Mouse (Mus musculus) liver, embryonic 11.5 days (tissue): ENCODE measurements around the gene Zbtb38. TPM values are rescaled to one million over a fixed set of nuclear protein-coding genes. Genes with fewer than 3 reads are reported as not detected.
A peak's percentile ranks its signal among the peaks of the same experiment; 100 is the strongest.

Experiments
- ATAC-seq: fragments of 200-750 bp; cut with Nextera tagmentation; replicated peaks from 2 replicates; pipeline ENCODE4 v1.8.0; 2017; ENCODE audit warnings: moderate number of reproducible peaks, mild to moderate bottlenecking, moderate TSS enrichment, moderate library complexity; ENCODE audit not compliant: low FRiP score
- DNase-seq: peaks from one replicate; pipeline ENCODE4 v3.0.0-alpha.2; 2017; ENCODE audit warnings: low spot score
- H3K27ac ChIP-seq: fragments of 300-500 bp; sonication (generic); 2 replicates; pipeline ENCODE4 v1.5.1; 2014; ENCODE audit warnings: mild to moderate bottlenecking, low read depth, low read length, control low read depth
- H3K27me3 ChIP-seq: fragments of 300-500 bp; sonication (generic); replicated peaks from 2 replicates; pipeline ENCODE4 v1.6.1; 2014; ENCODE audit warnings: low read length, mixed read lengths; ENCODE audit not compliant: control insufficient read depth, insufficient read depth
- H3K36me3 ChIP-seq: fragments of 300-500 bp; sonication (generic); 2 replicates; pipeline ENCODE4 v1.6.1; 2014; ENCODE audit warnings: mild to moderate bottlenecking, low read length, moderate library complexity, mixed read lengths; ENCODE audit not compliant: control insufficient read depth, insufficient read depth
- H3K4me1 ChIP-seq: fragments of 300-500 bp; sonication (generic); replicated peaks from 2 replicates; pipeline ENCODE4 v1.6.1; 2014; ENCODE audit warnings: low read length, mixed read lengths; ENCODE audit not compliant: control insufficient read depth, insufficient read depth
- H3K4me2 ChIP-seq: fragments of 300-500 bp; sonication (generic); 2 replicates; pipeline ENCODE4 v1.6.1; 2014; ENCODE audit warnings: mild to moderate bottlenecking, control low read depth, moderate library complexity
- H3K4me3 ChIP-seq: fragments of 300-500 bp; sonication (generic); 2 replicates; pipeline ENCODE4 v1.5.1; 2014; ENCODE audit warnings: low read depth, low read length, control low read depth
- H3K9ac ChIP-seq: fragments of 300-500 bp; sonication (generic); 2 replicates; pipeline ENCODE4 v1.6.1; 2014; ENCODE audit warnings: low read depth, low read length, control low read depth
- H3K9me3 ChIP-seq: fragments of 300-500 bp; sonication (generic); 2 replicates; pipeline ENCODE4 v1.6.1; 2016; ENCODE audit warnings: low read length, inconsistent platforms, mixed read lengths; ENCODE audit not compliant: control insufficient read depth
- WGBS: fragments of 180-500 bp; shearing (Covaris S2); extraction: QIAGEN DNeasy Blood & Tissue Kit; methylation state at CpG from one replicate; pipeline ENCODE4 v1.1.7; 2014; 5-methylcytosine and 5-hydroxymethylcytosine counted together
- polyA plus RNA-seq: library from polyadenylated mRNA; unstranded; fragments of >200 nt; fragmentation: Nextera tagmentation; extraction: Ambion mirVana; gene quantifications from 2 replicates; pipeline ENCODE4 v1.2.1, GENCODE M21; 2014

Gene Zbtb38
- polyA plus RNA-seq, 1 experiment from 2014 or later = 10.1 TPM

DNA sequence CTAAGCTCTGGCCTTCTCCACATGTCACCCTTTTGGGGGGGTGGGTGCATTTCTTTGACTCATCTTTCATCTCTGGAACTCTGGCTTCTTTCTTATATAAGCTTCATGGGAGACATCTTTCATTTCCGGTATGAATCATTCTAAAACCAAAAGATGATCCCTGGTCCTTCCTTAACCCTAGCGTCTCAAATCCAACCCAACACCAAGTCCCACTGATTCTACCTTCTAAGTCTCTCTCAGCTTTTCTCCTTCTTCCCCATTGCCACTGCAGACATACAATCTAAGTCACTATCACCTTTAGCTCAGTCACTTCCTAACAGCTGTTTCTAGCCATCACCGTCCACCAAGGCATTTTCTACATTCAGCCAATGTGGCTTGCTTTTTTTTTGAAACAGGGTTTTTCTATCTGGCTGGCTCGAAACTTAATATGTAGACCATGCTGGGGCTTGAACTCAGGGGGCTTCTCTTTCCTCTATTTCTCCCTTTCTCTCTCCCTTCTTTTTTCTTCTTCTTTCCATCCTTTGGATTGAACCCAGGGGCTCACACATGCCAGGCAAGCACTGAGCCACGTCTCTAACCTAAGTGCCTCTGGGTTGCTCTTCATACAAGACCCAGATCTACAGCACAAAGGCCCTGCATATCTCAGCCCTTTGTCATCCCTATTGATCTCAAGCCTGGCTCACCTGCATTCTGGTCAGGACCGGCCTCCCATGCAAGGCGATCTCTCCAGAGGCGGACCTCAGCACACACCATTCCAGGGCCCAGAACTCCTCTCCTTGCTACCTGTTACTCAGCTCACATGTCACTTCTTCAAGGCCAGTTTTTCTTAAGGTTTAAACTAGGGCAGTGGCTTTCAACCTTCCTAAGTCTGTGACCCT lies 76.6 kb downstream of the Zbtb38 start:
- DNase-seq (no peak), ATAC-seq (no peak)
- Histone ChIP-seq H3K9me3 (no peaks in the 10 kb centered on the region), H3K36me3 (no peaks in the 10 kb centered on the region), H3K27me3 (no peaks in the 10 kb centered on the region), H3K27ac (no peak overlapping the region), H3K4me2 (no peak overlapping the region), H3K4me3 (no peak overlapping the region), H3K4me1 (no peaks in the 10 kb centered on the region), H3K9ac (no peak overlapping the region)
- whole genome bisulfite sequencing = 78% methylated on average over 8 of the region's 8 CpGs

DNA sequence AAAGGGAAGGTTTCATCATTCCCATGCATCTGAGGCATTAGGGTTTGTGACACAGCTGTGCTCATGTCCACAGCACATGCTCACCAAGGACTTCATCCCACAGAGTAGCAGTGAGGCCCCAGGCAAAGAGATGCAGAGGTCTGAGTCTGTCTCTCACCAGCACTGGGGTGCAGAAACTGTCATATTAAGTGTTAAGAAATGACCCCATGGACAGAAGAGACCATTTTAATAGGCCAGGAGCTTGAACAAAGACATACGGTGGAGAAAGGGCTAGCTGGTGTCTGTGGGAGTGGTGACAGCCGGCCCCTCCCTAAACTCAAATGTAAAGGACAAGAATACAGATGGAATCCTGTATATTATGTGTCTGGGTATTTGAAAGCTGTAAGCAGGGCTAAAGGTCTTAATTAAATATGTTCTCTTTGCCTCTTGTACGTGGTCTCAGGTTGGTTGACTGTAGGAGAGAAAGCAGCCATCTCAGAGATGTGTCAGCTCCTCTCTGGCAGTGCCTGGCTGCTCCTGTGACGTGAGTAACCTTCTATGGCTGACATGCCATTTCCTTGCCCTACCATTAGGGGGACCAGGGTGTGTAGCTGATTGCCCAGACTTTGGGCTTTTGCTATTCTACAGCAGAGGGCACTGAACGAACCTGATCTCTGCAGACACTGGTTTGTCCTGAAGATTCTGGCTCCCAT lies 77.4 kb downstream of the Zbtb38 start:
- H3K4me3 ChIP-seq = no peak overlapping the region

DNA sequence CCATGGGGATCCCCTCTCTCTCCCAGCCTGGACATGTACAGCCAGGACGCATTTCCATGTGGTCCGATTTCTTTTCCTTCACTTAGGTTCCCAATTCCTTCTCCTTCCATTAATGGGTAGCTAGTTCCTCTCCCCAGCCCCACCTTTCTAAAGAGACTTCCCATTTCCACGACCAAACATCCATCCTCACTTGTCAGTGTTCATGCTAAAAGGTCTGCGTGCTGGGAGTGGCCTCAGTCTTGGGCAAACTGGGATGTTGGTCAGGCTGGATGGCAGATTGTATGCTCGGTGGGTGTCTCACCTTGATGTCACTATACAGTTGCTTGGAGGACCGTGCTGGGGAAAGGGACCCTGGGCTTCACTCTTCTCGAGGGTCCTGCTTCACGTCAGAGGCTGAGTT lies 78.3 kb downstream of the Zbtb38 start:
- H3K4me1 ChIP-seq = no peaks in the 10 kb centered on the region
- H3K9ac ChIP-seq = no peak overlapping the region
- no peaks in the 10 kb centered on the region for H3K9me3 ChIP-seq
- H3K4me3 ChIP-seq = no peak overlapping the region
- no peak overlapping the region for H3K27ac ChIP-seq
- no peaks in the 10 kb centered on the region for H3K27me3 ChIP-seq
- no peak for ATAC-seq
- H3K36me3 ChIP-seq = no peaks in the 10 kb centered on the region
- DNase-seq = no peak
- no peak overlapping the region for H3K4me2 ChIP-seq
- 82% methylated on average over 8 of the region's 8 CpGs for WGBS

More for the DNA sequence above, 77.4 kb downstream of the Zbtb38 start:
- DNase-seq = no peak
- Histone ChIP-seq H3K27me3 (no peaks in the 10 kb centered on the region), H3K4me1 (no peaks in the 10 kb centered on the region), H3K36me3 (no peaks in the 10 kb centered on the region), H3K27ac (no peak overlapping the region), H3K4me2 (no peak overlapping the region), H3K9me3 (no peaks in the 10 kb centered on the region), H3K9ac (no peak overlapping the region)
- 39% methylated on average over 5 of the region's 5 CpGs for WGBS
- peak; percentile 65; the same call in 1 of the 2 replicates for ATAC-seq

DNA sequence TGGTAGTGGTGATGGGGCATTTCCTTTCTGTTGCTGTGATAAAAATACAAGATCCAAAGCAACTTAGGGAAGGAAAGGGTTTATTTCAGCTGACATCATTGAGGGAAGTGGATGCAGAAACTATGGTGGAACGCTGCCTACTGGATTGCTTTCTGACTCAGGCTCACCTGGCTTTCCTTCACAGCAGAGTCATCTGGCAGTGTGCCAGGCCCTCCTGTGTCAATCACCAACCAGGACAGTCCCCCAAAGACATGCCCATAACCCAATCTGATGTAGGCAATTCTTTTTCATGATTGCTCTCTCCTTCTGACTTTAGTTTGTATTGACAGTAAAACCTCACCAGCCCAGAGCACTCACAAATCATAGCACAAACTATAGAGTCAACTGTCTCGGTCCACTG lies 80.2 kb downstream of the Zbtb38 start:
- ATAC-seq = no peak
- H3K36me3 ChIP-seq = no peaks in the 10 kb centered on the region
- no peak overlapping the region for H3K27ac ChIP-seq
- H3K27me3 ChIP-seq = no peaks in the 10 kb centered on the region
- no peak overlapping the region for H3K4me3 ChIP-seq
- no peaks in the 10 kb centered on the region for H3K9me3 ChIP-seq
- DNase-seq = no peak
- H3K4me1 ChIP-seq = no peaks in the 10 kb centered on the region
- WGBS = 92% methylated on average over 2 of the region's 2 CpGs
- no peak overlapping the region for H3K4me2 ChIP-seq
- no peak overlapping the region for H3K9ac ChIP-seq

DNA sequence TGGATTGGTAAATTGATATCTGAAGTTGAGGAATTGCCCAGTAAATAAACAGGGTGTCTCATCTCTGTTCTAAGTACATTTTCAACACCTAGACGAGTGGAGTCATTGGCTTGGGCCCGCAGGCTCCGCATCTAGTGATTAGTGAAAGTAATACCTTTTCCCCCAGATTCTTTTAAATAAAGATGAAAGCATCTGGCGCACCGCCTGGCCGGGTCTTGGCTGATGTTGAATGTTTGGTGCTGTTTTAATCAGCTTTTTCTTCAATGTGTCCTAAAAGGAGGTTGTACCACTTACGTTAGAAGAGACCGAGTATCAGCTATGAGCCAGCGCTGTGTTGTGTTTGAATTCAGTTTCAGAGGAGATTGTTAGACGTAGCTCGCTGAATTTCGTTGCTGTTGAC lies 81.4 kb downstream of the Zbtb38 start:
- Histone ChIP-seq H3K4me1 (no peaks in the 10 kb centered on the region), H3K9me3 (no peaks in the 10 kb centered on the region), H3K9ac (no peak overlapping the region), H3K4me3 (no peak overlapping the region), H3K27me3 (no peaks in the 10 kb centered on the region), H3K36me3 (no peaks in the 10 kb centered on the region), H3K27ac (no peak overlapping the region), H3K4me2 (no peak overlapping the region)
- no peak for DNase-seq
- 89% methylated on average over 12 of the region's 12 CpGs for WGBS
- ATAC-seq = no peak

DNA sequence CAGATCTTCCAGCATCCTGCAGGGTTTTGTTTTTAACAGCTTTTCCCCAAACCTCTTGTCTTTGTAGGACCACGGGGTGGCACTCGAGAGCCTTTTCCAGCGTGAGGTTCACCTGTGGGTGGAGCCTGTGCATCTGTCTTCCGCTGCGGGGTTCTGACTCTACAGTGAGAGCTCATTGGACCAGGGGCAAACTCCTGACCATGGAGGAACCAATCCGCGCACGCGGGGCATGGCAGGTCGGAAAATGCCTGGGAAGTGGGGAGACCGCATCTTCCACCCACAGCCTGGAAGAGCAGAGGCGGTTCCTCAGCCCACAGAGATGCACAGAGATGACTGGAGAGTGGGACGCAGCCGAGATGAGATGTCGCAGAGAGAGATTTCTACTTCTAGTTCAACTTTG lies 82.8 kb downstream of the Zbtb38 start:
- 3% methylated on average over 15 of the region's 15 CpGs for WGBS
- Histone ChIP-seq H3K9ac (no peak overlapping the region), H3K27me3 (no peaks in the 10 kb centered on the region), H3K9me3 (no peaks in the 10 kb centered on the region), H3K4me3 (peak overlapping the region; percentile 25), H3K36me3 (no peaks in the 10 kb centered on the region), H3K4me1 (no peaks in the 10 kb centered on the region), H3K4me2 (peak overlapping the region; percentile 64), H3K27ac (no peak overlapping the region)
- peak; percentile 84 for DNase-seq
- peak; percentile 100 for ATAC-seq

DNA sequence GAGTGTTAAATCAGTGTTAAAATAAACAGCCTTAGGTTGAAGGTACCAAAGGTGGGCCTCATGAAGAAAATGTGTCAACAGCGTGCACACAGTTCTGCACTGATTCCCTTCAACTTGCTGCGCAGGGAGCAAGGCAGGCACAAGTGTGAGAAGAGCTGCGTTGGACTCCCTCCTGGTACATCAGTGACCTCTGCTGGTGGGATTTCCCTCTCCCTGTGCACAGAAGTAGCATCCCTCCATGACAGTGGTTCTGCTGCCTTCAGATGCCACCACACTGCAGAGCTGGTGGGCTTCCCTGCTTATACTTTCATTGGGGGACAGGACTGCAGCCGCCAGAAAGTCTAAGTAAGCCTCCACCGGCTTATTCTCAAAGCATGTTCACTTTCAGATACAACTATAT lies 84.0 kb downstream of the Zbtb38 start:
- 0 out of 2 replicates have a peak, but pooled peaks have one; percentile 40 for ATAC-seq
- DNase-seq = no peak
- Histone ChIP-seq H3K4me1 (no peaks in the 10 kb centered on the region), H3K4me2 (no peak overlapping the region), H3K27ac (no peak overlapping the region), H3K36me3 (no peaks in the 10 kb centered on the region), H3K27me3 (no peaks in the 10 kb centered on the region), H3K4me3 (no peak overlapping the region), H3K9ac (no peak overlapping the region), H3K9me3 (no peaks in the 10 kb centered on the region)
- WGBS = 54% methylated on average over 5 of the region's 5 CpGs

DNA sequence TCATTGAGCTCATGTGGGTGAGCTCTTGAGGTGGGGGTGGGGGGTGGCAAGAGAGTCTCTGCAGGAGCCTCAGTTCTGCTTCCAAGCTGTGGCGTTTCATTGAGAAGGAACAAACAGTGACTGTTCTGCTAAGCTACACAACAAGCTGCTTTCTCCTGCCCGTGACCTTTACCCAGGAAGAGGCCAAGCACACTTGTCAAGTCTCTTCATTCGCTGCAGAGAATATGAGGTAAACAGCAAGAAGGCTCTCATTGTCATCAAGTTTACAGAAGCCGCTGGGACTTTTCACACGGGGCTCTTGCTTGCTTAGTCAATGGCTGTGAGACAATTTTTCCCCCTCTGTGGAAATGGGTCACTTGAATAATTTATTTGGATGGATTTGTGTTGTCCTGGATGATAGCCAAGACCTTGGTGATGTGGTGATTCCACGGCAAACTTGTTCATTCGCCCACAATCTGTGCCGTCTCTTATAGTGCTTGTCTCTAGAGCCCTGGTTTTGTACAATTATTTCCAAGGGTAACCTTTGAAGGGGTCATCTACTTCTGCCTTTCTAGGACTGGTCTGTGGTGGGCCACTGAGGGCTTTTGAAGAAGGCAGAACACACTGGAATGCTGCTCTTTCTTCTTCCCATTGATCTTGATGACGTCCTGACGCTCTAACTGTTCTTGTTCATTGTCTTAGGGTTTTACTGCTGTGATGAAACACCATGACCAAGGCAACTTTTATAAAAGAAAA lies 92.0 kb downstream of the Zbtb38 start:
- H3K27ac ChIP-seq = no peak overlapping the region
- no peak overlapping the region for H3K9ac ChIP-seq
- no peak overlapping the region for H3K4me3 ChIP-seq
- no peaks in the 10 kb centered on the region for H3K36me3 ChIP-seq
- no peaks in the 10 kb centered on the region for H3K4me1 ChIP-seq
- 72% methylated on average over 10 of the region's 10 CpGs for WGBS
- no peak overlapping the region for H3K4me2 ChIP-seq
- no peak for ATAC-seq
- no peaks in the 10 kb centered on the region for H3K9me3 ChIP-seq
- DNase-seq = no peak
- H3K27me3 ChIP-seq = no peaks in the 10 kb centered on the region
